Mouse (Mus musculus) adrenal gland, adult 8-10 months (tissue): ENCODE results near the gene C1rb. TPM values are rescaled to one million over a fixed set of nuclear protein-coding genes. Genes with fewer than 3 reads are reported as not detected.
"Not testable (repeated sequence)": the region's sequence is repeated elsewhere in the genome, so short reads cannot be mapped to it uniquely, and the experiment has no call there.

Experiments
- DNase-seq: peaks from one replicate; pipeline ENCODE4 v3.0.0; 2022
- total RNA-seq, 4 experiments: library from RNA; stranded (reverse); gene quantifications; 2 replicates each; pipeline ENCODE4 v1.2.4; 2022

Gene C1rb
- 10 to 100 TPM in 2 of 4 experiments, 1 to 10 TPM in 2; 5.9 to 19.1 (median 12.4) TPM for total RNA-seq

DNA sequence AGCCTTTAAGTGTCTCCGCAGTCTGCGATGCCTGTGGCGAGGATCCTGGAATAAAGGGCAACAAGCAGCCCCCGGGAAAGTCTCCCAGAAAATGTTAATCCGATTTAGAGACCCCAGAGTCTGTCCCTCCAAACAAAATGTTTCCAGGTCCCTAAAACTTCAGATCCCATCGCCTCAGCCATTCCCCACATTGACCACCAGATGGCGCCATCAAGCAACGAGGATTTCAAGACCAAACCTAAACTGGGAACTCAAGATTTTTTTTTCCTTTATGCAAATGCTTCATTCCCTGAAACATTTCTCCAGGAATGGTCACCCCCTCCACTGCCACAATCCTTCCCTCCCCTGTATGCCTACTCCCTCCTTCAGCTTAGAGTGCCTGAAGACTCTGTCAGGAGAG, at the start of gene C1rb:
TSS of gene C1rb (plus strand) at position 269 of the 400 bp plus-strand sequence.
- DNase-seq, result peak; percentile 49

GRCm38 (mm10) chr6:124522082-124522481, 48.0 kb upstream of the C1rb start:
- not testable (repeated sequence) for DNase-seq

- DNase-seq, result no peak
These were observed 42.2 kb upstream of the C1rb start for GRCm38 (mm10) chr6:124527881-124528280.

DNA sequence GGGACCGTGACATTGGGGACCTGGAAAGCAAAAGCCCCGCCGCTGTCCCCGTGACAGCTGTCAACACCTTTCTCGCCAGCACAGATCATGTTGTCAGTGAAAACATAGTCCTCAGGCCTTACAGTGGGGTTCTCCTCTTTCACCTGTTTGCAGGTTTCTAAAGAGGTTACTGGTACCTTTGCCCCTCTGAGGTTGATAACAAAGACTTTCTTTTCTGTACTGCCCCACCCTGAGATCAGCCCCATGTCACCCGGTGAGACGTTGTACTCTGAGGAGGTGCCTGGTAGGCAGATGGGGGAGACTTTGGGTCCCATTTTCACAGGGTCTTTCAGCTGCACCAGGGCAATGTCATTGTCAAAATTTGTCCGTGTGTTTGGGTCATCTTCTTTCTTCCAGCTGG, 39.0 kb upstream of the C1rb start:
- DNase-seq, result no peak

- not testable (repeated sequence) for DNase-seq
These were observed 33.8 kb upstream of the C1rb start for GRCm38 (mm10) chr6:124536125-124536829.

DNA sequence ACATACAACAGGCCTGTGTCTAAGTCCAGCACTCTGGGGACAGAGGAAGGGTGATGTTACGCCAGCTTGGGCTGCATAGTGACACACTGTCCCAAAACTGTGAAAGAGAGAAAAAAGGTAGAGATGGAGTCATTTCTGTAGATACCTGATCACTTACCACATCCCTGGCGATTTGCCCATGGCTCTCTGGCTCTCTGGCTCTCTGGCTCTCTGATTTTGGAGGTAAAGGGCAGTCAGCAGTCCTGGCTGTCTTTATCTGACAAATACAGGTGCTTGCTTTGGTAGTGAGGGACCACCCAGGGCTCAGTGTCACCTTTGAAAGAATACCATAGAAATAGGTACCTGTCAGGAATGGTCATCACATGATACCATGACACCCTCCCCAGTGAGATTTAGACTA, 28.9 kb upstream of the C1rb start:
- DNase-seq, result not testable (repeated sequence)

DNA sequence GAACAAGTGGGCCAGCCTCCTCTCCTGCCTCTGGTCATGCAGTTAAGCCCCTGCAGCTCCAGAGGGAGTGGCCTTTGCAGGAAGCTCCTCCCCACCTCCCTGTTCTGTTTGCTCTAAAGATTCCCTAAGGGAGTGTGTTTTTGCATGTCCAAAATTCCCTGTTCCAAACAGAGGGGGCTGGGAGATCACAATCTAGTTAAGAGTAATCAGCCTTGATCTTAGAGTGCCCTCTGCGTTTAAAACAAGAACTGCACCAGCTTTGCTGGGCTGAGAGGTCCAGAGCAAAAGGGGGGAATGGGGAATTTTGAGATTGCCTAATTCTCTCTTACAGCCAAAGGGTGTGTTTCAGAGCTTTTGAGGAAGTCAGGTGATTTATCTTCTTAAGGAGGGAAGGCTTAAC, 27.8 kb upstream of the C1rb start, which contains the start of gene C1s1:
TSS of gene C1s1 (minus strand) at position 76 of the 400 bp plus-strand sequence.
- DNase-seq, result peak; percentile 24

DNA sequence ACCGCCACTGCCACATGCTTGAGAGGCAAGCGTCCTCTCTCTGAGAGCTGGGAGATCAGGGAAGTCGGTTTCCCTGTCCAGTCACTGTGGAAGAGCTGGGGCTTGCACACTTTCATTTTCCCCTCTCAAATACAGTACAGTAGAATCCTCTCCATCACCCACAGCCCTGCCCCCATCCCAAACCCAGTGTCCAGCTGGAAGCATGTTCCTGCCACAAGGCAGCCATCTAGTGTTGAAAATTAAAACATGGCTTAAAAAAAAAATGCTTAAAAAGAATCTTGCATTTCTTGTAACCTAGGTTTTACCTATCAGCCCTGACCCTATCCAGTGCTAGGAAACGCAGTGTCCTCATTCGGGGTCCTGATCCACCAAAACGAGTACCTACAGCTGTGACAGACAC, 25.6 kb upstream of the C1rb start:
- DNase-seq, result no peak

DNA sequence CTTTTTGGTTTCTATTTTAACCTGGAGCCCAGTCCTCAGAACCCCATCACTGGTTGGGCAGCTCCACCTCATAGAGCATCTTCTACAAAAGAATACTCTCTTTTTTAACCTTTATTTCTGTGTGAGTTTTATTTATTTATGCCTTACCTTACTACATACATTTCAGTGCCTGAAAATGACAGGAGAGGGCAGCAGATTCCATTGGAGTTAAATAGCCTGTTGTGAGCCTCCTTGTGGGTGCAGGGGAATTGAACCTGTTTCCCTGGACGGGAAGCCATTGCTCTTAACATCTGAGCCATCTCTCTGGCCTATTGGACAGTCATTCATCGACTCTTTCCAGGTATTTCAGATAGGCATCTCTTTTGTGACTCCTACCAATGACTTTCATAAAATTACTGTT, 24.7 kb upstream of the C1rb start:
- no peak for DNase-seq

DNA sequence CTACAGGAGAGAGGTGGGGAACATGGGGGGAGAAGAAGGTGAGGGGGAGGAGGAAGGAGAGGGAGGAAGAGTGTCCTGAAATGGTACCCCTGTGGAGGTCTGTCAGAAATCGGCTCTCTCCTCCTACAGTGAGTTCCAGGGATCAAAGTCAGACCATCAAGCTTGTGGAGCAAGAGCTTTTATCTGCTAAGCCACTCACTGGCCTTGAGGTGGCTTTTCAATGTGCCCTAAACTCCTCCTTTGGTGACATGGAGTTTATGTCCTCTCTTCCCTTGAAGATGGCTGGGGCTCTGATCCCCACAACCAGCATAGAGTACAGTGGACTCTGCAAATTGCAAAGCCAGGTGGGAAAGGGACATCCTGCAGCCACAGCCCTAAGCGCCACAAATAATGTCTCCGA, 22.1 kb upstream of the C1rb start:
- not testable (repeated sequence) for DNase-seq

DNA sequence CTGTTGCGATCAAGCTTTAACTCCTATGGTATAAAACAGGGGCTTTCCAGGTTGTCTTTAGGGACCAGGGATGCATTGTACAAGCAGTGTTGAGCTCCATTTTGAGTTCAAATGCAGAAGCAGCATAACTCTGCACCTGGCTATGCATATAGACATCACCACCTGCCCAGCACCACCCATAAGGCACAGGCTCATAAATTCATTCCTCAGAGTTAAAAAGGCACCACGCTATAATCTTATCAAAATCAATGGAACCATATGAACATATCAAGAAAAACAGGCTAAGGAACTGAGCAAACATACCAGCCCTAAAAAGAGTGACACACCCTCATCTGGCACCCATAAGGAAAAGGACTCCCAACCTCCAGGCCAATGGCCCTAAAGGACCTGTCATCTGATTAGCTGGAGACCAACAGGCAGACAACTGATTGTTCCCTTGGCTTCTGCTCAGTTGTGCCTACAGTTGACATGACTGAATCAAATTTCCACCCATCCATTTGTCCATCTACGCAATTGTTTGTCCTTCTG, 21.0 kb upstream of the C1rb start:
- DNase-seq, result no peak

- no peak for DNase-seq
These were observed 17.3 kb upstream of the C1rb start for GRCm38 (mm10) chr6:124552766-124553165.

DNA sequence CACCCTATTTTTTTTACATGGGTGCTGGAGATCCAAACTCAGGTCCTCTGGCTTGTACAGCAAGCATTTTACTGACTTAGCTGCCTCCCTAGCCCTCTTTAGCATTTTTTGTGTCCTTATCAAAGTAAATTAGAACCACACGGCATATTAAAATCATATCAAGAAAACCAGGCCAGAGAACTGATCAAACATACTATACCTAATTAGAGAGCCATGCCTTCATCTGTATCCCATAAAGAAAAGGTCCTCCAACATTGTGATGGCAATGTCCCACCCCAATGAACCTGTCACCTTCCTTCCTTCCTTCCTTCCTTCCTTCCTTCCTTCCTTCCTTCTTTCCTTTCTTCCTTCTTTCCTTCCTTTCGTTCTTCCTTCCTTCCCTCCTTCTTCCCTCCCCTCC, 14.1 kb upstream of the C1rb start:
- not testable (repeated sequence) for DNase-seq

DNA sequence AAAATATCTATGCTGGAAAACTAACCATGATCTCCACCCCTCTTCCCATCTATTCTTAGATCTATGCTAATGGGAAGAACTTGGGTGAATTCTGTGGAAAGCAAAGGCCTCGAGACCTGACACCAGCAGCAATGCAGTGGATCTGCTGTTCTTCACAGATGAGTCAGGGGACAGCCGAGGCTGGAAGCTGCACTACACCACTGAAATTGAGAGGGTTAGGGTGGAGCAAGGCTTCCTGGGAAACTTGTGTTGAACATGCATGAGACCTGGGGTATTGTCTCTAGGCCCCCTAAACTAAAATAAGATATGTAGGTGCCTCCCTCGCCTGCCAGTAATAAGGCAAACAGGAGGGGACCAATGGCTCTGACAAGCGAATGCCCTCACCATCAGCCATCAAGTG, 8.9 kb upstream of the C1rb start:
- not testable (repeated sequence) for DNase-seq

DNA sequence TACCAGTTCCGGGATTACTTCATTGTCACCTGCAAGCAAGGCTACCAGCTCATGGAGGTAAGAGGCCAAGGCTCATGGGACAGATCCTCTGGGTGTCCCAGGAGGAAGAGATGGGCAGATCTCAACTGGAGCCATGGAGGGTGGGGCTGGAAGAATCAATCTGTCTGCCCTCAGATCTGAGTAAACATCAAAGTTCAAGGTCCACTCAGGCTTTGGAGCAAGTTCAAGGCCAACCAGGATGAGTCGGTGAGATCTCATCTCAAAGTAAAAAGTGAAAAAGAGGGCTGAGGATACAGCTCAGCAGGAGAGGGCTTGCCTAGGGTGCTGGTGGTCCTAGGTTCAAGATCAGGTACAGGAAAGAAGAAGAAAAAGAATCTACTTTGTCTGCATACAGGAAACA, 8.5 kb upstream of the C1rb start:
- DNase-seq, result not testable (repeated sequence)

GRCm38 (mm10) chr6:124575155-124575678, 5.1 kb downstream of the C1rb start:
- DNase-seq, result not testable (repeated sequence)

GRCm38 (mm10) chr6:124580155-124580554, 10.1 kb downstream of the C1rb start:
- peak; percentile 53 for DNase-seq

DNA sequence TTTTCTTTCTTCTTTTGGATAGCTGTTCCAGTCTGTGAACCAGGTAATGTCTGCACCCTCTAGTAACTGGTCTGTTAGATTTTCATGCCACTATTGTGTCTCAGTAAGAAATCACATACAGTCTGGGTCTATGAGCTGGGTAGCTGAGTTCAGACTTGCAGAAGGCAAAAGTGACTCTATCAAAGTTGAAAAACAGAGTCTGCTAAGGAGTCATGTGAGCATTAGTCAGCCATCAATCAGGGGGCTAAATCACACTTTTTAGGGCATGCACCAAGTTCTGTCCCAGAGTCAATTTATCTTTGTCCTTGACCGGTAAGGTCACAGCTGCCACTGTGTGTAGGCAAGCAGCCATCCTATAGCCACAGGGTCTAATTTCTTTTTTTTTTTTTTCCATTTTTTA, 12.1 kb downstream of the C1rb start:
- DNase-seq, result peak; percentile 26

DNA sequence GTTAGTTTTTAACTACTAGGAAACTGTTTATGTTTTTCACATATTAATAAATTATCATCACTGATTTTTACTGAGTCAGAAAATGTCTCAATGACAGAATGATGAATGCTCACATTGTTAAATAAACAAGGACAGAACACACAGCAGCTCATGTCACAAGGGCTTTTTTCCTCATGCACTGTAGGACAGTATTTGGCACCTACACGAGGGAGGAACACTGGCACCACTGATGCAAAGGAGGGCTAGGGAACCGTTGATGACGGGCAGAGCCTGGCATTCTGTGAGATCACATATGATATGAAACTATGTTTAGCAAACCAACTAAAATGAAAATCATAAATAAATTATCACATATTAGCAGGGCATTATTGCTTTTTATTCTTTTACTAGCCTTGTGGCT, 14.8 kb downstream of the C1rb start:
- peak; percentile 41 for DNase-seq

DNA sequence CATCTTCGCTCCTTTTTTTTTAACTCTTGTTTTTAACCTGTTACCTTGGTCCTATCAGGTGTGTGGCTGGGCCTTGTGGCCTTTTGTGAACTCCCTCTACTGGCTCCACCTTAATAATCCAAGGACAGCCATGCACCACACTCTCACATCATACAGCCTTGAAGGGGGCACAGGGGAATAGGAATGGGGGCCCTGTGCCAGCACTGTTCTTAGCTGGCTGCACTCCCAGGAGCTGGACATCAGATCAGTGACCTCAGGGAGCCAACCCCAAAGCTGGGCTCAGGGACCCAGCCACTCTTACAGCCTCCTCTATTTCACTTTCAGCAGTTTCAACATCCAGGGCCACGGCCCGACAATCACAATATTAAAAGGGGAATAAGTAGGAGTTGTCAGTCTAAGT, 15.7 kb downstream of the C1rb start:
- peak; percentile 91 for DNase-seq

GRCm38 (mm10) chr6:124586266-124586665, 16.2 kb downstream of the C1rb start:
- DNase-seq, result no peak

DNA sequence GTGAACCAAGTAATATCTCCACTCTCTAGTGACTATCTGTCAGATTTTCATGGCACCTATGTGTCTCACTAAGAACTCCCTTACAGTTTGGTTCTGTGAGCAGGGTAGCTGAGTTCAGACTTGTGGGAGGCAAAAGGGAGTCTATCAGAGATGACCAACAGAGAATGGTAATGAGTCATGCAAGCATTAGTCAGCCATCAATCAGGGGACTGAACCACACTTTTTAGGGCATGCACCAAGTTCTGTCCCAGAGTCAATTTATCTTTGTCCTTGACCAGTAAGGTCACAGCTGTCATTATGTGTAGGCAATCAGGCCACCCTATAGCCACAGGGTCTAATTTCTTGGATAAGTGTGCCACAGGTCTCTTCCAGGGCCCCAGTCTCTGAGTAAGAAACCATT, 18.7 kb downstream of the C1rb start:
- DNase-seq, result peak; percentile 39

DNA sequence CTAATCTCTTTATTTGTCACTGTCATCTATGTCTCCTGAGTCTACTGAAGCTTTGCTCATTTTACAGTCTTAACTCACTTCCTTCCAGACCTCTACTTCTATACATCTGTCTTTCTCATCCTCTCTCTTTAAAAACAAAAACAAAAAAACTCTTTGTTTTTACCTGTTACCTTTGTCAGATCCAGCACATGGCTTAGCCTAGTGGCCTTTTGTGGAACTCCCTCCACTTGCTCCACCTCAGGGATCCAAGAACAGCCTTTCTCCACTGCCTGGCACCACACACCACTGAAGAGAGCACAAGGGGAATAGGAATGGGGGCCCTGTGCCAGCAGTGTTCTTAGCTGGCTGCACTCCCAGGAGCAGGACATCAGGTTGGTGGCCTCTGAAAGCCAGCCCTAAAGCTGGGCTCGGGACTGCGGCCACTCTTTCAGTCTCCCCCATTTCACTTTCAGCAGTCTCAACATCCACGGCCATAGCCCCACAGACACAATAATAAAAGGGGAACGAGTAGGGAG, 22.1 kb downstream of the C1rb start:
- DNase-seq, result peak; percentile 35

- no peak for DNase-seq
These were observed 23.0 kb downstream of the C1rb start for GRCm38 (mm10) chr6:124593121-124593520.
